Mouse (Mus musculus) right cerebral cortex, adult 18-20 months (tissue): Measurements from ENCODE around the gene Fmo2.

ENCODE experiments used
- DNase-seq: peaks from one replicate; pipeline ENCODE4 v3.0.0; 2022; ENCODE audit warnings: mixed read lengths

The Fmo2 gene

GRCm38 (mm10) chr1:162840211-162840610, 58.3 kb downstream of the Fmo2 start:
- no peak for DNase-seq

DNA sequence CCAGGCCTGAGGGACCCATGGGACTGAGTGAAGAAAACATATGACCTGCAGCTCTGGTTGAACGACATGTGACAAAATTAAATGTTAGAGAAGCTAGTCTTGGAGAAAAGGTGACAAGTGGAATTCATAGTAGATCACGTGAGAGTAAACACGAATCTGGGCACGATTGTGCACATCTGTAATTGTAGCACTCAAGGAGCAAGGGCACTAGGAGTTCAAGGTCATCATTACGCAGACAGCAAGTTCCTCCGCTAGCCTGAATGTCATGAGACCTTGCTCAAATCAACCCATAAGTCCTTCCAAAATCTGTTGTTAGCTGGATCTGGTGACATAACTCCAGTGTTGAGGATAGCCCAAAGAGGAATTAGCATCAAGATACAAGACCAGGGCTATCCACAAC, 59.5 kb downstream of the Fmo2 start:
- DNase-seq = no peak

DNA sequence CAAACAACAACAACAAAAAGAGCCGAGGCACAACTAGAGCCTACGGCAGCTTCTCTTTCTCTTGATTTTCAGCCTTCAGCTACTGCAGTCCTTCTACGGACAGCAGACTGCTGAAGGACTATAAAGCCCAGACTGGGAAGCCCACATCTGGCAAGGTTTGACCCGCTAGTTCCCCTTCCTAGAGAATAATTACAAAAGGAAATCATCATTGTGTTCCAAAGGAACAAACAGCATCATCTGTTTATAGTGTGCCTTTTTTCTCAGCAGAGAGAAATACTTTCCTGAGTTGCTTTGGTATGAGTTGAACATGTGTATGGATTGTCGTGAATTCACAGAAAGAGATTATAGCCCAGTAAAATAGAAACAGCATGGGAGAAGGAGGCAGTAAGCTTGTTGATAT, 64.2 kb downstream of the Fmo2 start:
- DNase-seq = no peak

DNA sequence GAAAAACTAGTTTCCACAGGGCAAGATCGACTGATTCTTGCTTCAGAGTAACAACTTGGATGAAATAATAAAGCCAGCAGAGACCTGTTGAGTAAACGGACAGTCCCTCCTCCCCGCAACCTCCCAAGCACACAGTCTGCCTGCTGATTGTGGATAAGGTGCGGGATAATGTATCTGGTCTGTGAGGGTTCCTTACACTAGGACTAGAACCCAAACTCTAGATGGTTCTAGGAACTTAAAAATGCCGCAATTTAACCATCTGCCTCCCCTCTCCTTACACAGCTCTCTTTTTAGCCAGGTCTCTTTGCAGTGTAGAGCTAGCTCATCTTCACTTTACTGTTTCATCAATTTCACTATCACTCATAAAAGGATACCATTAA, 66.0 kb downstream of the Fmo2 start:
- DNase-seq = no peak

GRCm38 (mm10) chr1:162831838-162832573, 66.5 kb downstream of the Fmo2 start:
- DNase-seq = no peak
